8 mouse cellular contexts compared by ENCODE assay signal in the genomic region with DNA sequence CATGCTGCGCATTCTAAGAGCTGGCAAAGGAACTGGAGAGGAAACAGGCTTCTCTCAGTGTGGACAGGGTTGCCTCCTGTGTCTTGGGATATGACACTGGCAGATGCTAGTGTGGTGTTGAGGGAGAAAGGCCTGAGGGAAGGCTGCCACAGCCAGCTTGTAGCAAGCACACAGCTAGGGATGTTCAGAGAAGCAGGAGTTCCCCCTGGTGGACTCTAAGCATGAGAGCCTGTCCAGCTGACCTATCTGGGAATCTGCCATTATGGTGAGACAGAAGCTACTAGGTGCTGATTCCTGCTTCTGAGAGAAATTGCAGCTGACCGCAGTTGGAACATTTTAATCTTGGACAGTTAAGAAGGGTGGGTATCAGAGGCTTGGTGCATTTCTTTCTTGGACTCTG. TPM values are rescaled to one million over a fixed set of nuclear protein-coding genes. Genes with fewer than 3 reads are reported as not detected.
DNase-seq lines count a peak whose midpoint lies in the region; ATAC-seq lines count a peak whose summit lies in the region.

No protein-coding gene starts in this region.

- no peak overlapping the region for H3K27ac ChIP-seq in hindbrain, embryonic 14.5 days
- no peak overlapping the region for H3K27ac ChIP-seq in forebrain, embryonic 16.5 days (ENCODE audit: low read length)

- H3K4me3 ChIP-seq in hindbrain, embryonic 14.5 days (replicated peaks; ENCODE audit: low read length) = no peak overlapping the region
- H3K4me3 ChIP-seq in forebrain, embryonic 16.5 days (replicated peaks; ENCODE audit: low read length) = no peak overlapping the region

- H3K4me2 ChIP-seq in hindbrain, embryonic 14.5 days (replicated peaks) = no peak overlapping the region
- no peak overlapping the region for H3K4me2 ChIP-seq in forebrain, embryonic 16.5 days (ENCODE audit: low read length)

- no peaks in the 10 kb centered on the region for H3K9me3 ChIP-seq in hindbrain, embryonic 14.5 days (ENCODE audit: control insufficient read depth, low read length)
- no peaks in the 10 kb centered on the region for H3K9me3 ChIP-seq in forebrain, embryonic 16.5 days (ENCODE audit: control insufficient read depth, low read length)

- H3K4me1 ChIP-seq in hindbrain, embryonic 14.5 days (replicated peaks; ENCODE audit: control insufficient read depth, insufficient read depth, low read length) = peaks cover 19% of the 10 kb centered on the region
- peaks cover 17% of the 10 kb centered on the region for H3K4me1 ChIP-seq in forebrain, embryonic 16.5 days (replicated peaks; ENCODE audit: control insufficient read depth, insufficient read depth, low read length)

- ATAC-seq in frontal cortex, adult (ENCODE audit: low TSS enrichment) = peak; percentile 48; the same call in 1 of the 2 replicates
- no peak for ATAC-seq in hindbrain, embryonic 14.5 days (ENCODE audit: low FRiP score)
- ATAC-seq in forebrain, embryonic 16.5 days = no peak

- H3K27me3 ChIP-seq in hindbrain, embryonic 14.5 days (ENCODE audit: control insufficient read depth, insufficient read depth, low read length) = no peaks in the 10 kb centered on the region
- H3K27me3 ChIP-seq in forebrain, embryonic 16.5 days (replicated peaks; ENCODE audit: control insufficient read depth, insufficient read depth, low read length) = no peaks in the 10 kb centered on the region

- no peak for DNase-seq in frontal cortex, postnatal 14 days (ENCODE audit: low spot score in 2 of 2)
- peak; percentile 76 for DNase-seq in 3T3-L1 (ENCODE audit: low read depth, low spot score)
- DNase-seq in cerebellum, postnatal 10 days = peak; percentile 66
- DNase-seq in hindbrain, embryonic 14.5 days (ENCODE audit: low spot score) = peak; percentile 40
- no peak for DNase-seq in layer of hippocampus, adult 8-10 months (ENCODE audit: low spot score in 2 of 2)
- no peak for DNase-seq in ovary, postnatal 14 days (ENCODE audit: low spot score)

- peaks cover 56% of the 10 kb centered on the region for H3K36me3 ChIP-seq in hindbrain, embryonic 14.5 days (replicated peaks; ENCODE audit: control insufficient read depth, insufficient read depth)
- H3K36me3 ChIP-seq in forebrain, embryonic 16.5 days (ENCODE audit: control insufficient read depth, insufficient read depth) = peaks cover 21% of the 10 kb centered on the region

- no peak overlapping the region for H3K9ac ChIP-seq in hindbrain, embryonic 14.5 days
- H3K9ac ChIP-seq in forebrain, embryonic 16.5 days (replicated peaks; ENCODE audit: low read depth, low read length) = no peak overlapping the region

- WGBS in hindbrain, embryonic 14.5 days = 89% methylated on average over 2 of the region's 2 CpGs
- 88% methylated on average over 2 of the region's 2 CpGs for WGBS in forebrain, embryonic 16.5 days

RNA-seq across cellular contexts. Expression of a gene that starts 19.1 kb away (rescaled TPM):
- not detected in 2 replicates for polyA plus RNA-seq in hindbrain, embryonic 14.5 days (2014; fragmentation: Nextera tagmentation; extraction: Ambion mirVana)
- total RNA-seq in layer of hippocampus, adult 8-10 months (2022) = under 1 TPM; 0.33 to 0.58 (median 0.46) TPM
- polyA plus RNA-seq in forebrain, embryonic 16.5 days (2015; fragmentation: Nextera tagmentation; extraction: Ambion mirVana) = not detected in 2 replicates

Comparison
In these comparisons a context has a peak if more than half of its experiments do, and no peak if none do; other contexts are left out.
1. DNase-seq: peak in 3T3-L1 (single experiment), cerebellum, postnatal 10 days (2 of 2) and hindbrain, embryonic 14.5 days (single experiment); none in frontal cortex, postnatal 14 days (0 of 2), layer of hippocampus, adult 8-10 months (0 of 2) and ovary, postnatal 14 days (single experiment).